Mouse (Mus musculus): Measurements from ENCODE around the gene Tmem222.

Tmem222 gene

DNA sequence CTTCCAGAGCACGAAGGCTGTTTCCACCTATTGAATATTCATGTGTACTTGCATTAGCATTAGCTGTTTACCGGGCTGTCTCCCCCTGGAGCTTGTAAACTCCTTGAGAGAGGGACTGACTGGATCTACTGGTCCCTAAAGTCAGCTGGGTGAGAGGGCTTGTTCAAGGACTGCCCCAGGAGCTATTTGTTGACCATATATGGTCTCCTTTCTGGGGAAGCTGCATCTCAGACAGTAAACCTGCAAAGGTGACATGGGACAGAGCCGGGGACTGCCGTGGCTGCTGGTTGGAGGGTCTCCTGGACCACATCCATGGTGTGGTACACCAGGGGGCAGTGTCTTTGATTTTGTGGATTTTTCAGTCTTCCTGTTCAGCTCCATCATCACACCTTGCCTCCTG lies 5.1 kb upstream of the Tmem222 start:
- no peak for DNase-seq

DNA sequence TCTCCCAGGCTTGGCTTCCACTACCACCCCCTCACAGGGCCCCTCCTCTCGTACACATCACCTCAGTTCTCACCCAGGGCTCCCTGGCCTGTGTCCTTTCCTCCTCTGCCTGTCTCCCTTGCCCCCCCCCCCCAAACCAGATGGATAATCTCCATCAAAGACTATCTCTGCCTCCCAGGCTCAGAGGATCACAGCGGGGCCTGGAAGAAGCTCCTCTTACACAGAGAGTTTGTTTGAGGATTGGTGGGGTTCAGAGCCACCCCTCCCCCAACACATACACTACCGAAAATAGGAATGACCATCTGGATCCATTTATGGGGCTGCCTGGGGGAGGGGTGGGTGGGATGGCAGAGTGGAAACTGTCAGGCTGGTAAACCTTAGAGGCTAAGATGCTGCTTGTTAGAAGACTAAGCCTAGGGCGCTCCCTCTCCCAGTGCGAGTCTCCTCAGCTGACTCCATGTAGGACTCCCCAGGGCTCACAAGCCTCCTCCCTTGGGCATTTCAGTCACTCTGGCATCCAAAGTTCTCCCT lies 4.4 kb upstream of the Tmem222 start:
- DNase-seq: no peak

DNA sequence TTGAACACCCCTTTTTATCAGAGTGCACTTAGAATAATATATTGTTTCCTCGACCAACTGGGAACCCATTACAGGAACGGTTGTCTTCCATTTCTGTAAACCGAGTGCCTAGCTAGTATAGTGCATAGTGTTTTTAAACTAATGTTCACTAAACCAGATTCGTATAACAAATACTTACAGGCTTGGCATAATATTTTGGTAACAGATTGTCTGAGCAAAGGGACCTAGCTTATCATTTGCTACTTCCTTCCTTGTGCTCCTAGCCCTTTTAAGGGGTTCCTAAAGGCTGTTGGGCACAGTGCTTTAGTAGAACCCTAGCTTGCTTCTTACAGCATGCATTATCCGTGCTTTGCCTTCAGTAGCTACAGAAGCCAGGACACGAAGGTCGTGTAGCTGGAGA lies 3.9 kb upstream of the Tmem222 start:
- no peak for DNase-seq

DNA sequence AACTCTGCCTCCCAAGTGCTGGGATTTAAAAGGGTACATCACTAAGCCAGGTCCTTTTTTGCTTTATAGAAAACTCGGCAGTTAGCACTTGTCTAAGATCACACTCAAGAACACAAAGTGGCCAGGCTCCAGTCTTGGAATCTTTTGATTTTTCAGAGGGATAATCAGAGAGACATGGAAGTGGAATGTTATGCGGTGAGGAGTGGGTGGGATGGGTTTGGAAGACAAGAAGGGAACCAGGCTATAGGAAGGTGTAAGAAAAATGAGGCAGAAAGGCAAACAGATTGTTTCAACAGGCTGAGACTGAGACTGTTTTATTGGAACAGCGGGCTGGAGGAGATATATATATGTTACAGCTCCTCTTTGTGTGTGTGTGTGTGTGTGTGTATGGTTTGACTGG lies 890 bp upstream of the Tmem222 start:
- DNase-seq: no peak

DNA sequence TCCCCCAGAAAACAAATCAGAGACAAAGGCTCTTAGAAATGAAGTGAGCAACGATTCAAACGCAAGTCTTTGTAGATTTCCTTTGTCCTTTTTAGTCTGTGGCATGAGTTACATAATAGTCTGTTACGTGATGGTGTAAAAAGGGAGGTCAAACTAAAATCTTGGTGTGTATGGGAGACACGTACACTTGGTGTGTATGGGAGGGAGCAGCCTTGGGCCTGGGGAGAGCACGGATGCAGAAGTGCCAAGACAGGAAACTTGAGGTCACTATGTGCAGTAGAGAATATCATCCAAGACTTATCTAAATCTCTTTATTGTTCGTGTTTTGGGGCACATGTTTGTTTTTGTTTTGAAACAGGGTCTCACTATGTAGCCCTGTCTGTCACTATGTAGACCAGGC lies 475 bp upstream of the Tmem222 start:
- no peak for DNase-seq

DNA sequence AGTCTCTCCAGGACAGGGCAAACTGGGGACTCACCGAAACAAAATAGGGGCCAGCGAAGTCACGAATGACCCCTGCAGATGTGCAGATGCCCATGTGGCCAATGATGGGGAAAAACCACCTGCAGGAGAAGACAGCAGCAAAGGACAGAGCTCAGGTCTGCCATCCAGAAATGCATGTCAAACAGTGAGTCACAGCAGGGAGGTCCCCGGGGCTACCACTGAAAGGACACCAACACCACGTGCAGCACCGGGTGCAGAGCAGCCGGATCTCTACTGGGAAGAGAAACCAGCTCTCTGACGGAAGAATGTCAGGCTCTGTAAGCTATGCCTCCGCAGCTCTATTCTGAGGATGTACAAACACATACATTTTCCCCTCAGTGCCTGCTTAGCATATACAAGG lies 6.7 kb downstream of the Tmem222 start:
- no peak for DNase-seq

DNA sequence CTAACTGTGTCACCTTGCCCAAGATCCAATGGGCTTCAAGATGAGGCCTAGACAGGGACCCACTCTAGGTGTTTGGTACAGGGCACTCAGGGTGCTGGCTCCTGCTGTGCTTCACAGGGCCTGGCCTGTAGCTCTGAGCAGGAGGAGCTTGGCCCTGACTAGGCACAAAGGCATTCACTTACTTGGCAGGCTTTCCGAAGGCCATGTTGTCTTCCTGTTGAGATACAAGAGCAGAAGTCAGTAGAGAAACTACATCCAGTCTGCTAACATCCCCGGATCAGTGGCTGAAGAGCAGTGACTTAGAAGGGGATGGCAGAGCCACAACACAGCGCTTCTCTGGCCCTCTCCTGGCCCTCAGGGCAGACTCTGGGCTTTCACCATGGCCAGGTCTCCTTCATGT lies 8.0 kb downstream of the Tmem222 start:
- no peak for DNase-seq

DNA sequence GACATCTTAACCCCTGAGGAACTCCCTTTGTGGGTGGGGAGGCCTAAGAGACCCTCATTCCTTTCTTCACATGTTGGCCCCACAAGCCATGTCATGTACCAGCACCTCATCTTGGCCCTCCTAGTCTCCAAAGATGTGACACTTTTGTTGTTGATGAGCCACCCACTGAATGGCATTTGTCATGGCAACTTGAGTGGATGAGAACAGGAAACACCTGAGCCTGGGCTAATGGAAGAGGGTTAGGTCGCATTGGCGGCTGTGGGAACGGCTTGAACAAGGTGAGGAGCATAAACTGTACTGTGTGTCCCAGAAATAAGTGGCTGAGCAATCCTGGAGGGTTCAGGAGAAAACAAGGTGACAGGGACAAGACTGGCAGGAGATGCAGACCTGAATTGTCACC lies 8.7 kb downstream of the Tmem222 start:
- no peak for DNase-seq

DNA sequence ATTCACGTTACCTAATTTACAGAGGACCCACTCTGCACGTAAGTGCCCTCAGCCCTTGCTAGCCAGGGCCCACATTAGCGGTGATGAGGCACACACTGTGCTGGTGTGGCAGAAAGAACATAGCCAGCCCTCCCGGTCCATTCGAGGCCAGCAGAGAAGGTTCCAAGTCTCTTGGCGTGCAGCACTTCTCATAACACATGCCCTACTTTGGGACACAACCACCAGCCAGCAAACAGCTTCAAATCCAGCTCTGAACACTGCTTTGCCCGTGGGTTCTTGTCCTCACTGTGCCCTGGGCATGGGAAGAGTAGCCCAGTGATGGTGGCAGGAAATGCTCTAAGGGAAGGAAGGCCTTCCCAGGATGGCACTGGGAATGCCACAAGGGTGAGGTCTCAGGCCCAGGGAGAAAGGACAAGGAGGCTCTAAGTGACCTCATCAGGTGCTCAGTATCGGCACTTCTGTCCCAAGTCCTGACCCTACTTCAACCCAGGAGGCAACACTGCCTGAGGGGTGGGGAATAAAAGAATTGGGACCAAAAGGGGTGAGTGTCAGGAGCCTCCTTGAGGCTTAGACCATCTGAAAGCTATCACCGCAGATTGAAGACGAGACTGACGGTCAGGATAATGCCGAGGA lies 11.2 kb downstream of the Tmem222 start:
- no peak for DNase-seq

DNA sequence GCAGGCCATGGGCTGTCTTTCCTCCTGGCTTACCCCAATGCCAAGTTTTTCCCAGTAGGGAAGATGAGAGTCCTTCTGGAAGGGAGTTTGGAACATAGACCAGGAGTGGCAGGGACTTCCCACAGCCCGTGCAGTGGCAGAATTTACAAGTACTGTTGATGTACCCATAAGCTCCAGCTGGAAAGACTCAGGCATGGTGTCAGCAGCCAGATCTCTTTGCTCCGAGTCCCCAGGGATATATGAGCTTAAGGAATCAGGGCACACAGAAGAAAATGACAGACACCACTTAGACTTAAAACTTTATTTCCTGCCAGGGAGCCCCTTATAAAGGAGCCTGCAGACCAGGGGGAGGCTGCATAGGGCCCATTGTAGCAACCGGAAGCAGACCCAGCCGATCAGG lies 11.8 kb downstream of the Tmem222 start:
- DNase-seq: no peak

DNA sequence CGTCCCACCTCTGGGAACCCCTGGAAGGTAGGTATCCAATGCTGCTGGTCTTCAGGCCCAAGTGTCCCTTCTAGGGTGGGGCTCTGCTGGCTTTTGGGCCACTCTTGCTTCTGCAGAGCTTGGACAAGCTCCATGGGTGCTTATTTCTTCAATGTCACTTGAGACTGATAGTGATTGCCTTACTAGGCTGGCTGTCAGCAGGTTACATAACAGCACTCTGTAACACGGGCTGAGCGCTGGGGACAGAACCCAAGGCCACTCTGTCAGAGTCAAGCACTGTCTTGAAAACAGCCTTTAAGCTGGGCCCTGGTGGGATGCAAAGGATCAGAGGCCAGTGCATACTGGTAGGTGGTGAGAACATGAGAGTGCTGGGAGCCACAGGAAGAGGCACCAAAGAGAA lies 12.3 kb downstream of the Tmem222 start:
- DNase-seq: no peak

DNA sequence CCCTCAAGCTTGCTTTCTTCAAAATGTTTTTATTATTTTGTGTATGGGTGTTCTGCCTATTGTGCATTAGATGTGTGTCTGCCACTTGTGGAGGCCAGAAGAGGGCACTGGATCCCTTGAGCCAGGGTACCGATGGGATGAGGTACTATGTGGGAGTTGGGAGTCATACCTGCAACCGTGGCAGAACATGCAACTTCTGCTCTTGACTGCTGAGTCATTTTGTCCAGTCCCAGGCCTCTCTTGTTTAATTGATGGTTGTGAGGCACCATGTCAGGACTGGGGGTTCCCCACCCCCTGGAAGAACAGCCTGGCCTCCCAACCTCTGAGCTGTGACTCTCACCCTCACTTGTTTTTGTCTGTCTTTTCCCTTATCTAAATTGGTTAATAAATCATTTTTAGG lies 13.0 kb downstream of the Tmem222 start:
- DNase-seq: no peak

DNA sequence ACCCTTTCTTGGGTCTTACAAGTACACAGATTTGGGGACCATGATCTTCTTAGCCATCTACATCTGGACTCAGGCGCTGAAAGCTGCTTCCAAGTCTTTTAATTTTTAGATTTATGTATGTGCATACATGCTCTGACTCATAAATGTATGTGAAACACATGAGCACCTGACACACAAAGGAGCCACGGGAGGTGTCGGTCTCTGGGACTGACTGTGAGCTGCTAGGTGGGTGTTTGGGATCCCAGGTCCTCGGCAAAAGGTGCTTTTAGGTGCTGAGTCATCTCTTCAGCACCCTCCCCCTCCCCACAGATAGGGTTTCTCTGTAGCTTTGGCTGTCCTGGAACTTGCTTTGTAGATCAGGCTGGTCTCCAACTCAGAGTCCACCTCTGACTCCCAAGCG lies 13.8 kb downstream of the Tmem222 start:
- DNase-seq: no peak

DNA sequence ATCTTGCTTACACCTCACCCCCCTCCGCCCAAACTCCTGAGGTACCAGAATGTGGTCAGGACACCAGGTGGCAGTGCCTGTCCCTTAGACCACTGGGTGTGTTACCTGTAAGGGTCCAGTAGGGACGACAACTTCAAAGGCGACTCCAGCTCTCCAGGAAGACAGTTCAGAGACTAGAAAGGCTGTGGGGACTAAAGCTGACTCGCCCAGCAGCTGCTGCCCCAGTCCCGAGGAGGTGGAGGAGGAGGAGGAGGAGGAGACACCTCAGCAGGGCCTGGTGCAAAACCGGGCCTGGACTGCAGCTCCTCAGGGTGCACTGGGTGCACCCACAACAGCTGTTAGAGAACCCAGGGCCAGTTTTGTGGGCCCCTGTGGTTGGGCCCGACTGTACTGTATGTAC lies 14.7 kb downstream of the Tmem222 start, which contains the start of gene Sytl1:
Gene Sytl1 (minus strand): TSS at position 232 of the 400 bp plus-strand sequence.
- no peak for DNase-seq

DNA sequence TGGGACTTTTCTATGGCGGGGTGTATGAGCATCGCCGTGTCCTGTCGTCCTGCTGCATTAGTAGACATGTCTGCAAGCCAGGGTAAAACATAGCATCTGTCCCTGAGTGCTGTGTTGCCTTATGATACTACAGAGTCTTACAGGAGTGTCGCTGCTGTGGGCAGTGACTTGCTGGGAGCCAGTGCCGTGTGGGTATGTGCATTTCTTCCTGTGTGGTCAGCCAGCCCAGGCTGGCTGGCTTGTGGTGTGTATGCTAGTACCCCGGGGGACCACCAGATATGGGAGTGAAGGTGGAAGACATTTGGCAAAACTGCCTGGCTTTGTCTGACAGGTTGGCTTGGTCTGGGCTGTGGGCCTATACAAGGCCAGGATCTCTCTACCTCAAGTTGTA lies 15.2 kb downstream of the Tmem222 start:
- no peak for DNase-seq

DNA sequence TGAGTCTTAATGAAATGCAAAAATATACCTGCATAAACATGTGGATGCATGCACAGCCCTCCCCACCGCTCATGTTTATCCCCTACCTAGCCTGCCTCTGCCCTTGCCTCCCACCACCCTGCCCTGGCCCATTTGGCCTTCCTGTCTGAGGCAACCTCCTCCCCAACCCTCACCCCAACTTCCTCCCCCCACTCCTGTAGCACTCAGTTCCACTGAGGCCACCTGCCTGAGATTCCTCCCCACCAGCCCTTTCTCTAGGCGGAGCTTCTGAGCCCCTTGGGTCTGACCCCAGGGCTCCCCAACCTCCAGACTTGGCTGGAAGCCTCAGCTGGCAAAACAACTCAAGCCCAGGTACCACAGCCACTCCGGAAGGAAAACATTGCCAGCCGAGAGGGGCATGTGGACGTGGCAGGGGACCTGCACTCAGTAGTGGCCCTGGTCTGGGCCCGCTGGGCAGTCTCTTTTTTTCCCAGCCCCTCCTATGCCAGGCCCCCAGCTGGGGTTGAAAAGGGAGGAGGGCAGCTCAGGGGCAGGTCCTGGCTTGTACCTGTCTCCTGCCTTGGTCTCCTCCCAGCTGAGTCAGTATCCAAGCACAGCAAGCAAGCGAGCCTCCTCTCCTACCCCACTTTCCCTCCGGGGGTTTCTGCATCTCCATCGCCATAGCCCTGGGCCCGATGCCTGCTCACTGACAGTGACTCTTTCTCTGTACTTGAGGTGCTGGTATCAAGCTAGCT lies 15.8 kb downstream of the Tmem222 start:
- no peak for DNase-seq

DNA sequence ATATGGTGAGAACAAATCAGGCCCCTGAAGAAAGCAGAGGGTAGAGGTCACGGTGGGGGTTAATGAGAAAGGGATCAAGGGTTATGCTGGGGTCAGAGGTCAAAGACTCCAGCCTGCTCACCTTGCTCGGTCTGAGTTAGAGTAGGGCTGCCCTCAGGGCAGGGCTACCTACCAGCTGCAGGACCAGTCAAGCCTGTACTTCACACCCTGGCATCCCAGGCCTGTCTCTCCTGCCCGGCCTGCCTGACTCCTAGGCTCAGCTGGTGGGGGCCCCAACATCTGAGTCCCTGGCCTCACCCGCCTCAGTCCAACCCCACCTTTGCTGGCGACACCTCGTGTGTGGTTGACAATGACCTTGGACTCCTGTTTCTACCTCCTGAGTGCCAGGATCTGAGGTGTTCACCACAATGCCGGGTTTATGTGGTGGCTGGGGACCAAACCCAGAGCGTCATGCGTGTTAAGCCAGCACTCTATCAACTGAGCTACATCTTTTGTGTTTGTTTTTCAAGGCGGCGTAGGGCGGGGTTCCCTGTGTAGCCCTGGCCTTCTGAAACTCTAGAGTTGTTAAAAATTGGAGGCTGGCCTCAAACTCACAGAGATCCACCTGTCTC lies 19.7 kb downstream of the Tmem222 start:
- DNase-seq: no peak

DNA sequence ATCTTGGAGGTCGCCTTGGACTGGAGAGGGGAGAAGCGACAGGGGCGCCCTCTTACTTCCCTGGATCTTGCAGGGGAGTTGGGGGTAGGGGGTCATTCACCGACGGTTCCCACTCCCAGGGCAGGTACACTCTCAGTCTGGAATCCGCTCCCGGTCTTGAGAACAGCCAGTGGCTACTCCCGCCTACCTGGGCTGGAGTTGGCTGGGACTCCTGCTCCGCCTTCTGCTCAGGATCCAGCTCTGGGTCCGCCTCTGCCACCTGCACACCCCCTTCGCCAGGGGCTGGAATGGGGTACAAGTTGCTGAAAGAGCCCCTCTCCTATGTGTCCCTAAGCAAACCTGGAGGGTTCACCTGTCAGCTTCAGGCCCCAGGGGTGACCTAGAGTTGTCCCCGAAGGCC lies 20.4 kb downstream of the Tmem222 start:
- no peak for DNase-seq

DNA sequence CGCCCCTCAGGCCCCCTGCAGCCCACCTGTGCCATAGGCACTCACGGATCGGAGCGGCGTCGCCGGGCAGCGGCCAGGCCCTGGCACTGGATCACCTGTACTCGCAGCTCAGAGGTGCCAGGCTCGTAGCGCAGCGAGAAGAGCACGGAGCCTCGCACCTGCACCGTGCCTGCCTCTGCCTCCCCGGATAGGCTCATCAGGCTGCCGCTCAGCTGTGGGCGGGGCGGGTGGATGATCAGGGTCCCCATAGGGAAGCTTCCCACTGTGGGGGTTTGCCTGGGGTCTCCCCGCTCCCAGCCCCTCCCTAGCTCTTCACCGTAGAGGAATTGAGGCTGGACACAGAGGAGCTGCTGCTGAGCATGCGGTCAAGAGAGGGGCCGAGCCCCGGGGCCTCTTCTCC lies 20.8 kb downstream of the Tmem222 start:
- no peak for DNase-seq

DNA sequence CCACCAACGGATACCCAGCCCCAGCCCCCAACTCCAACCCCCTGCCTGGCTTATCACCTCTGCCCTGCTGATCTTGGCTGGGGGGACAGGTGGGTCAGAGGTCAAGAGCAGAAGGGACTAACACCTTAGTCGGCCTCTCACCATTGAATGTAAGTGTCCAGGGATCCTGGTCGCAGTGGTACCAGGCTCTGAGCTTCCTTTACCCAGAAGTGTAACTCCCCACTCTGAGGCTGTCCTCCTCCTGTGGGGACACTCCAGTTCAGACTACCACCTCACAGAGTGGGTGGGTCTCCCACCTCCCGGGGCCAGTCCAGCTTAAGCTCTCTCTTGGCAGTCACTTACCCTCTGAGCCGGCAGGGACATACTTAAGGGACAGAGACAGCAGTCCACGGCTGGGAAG lies 22.2 kb downstream of the Tmem222 start:
- no peak for DNase-seq

DNA sequence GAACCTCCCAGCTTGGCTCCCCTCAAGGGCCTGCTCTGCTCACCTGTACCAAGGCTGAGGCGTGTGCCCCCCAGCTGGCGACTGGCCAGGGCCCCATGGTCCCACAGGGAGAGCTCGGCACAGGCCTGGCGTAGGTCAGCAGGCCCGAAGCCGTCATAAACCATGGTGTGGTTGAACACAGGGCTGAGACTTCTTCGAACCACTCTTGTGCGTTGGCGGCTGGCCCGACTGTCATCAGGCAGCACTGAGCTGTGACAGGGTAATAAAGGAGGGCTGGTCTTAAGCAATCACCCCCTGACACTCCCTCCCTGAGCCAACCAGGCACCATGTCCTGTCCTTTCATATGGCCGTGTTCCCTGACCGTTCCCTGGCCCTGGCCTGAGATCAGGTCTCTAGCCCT lies 24.2 kb downstream of the Tmem222 start:
- no peak for DNase-seq

DNA sequence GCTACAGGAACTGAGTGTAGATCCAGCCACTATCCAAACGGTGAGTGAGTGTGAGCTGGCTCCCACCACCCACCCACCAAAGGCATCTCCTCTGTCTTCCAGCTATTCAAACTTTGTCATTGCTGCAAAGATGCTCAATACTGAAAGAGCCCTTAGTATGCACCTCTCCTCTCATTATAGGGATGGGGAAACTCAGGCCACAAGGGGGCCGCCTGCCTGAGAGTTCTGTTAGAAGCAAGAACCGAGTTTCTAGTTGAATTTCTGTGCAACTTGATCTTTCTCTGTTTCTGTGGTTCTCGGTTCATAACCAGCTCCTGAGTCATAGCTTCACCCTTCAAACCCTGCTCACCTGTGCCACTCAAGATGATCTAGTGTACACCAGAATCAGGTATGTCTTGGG lies 25.5 kb downstream of the Tmem222 start:
- DNase-seq: no peak

DNA sequence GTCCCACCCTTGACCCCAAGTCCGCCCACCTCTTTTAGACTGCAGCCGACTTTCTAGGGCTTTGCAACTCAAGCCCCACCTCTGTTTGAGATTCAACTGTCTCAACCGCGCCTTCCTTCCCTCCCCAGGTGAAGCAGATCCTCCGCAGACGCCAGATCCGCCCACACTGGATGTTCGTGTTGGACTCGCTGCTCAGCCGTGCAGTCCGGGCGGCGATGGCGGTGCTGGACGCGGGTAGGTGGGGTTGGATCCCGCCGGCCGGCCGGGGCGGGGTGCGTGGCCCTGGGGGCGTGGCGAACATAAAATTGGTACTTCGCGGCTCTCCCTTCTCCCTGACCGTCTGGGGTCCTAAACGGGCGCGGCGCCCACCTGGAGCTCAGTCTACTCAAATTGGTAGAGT lies 26.4 kb downstream of the Tmem222 start:
- no peak for DNase-seq

DNA sequence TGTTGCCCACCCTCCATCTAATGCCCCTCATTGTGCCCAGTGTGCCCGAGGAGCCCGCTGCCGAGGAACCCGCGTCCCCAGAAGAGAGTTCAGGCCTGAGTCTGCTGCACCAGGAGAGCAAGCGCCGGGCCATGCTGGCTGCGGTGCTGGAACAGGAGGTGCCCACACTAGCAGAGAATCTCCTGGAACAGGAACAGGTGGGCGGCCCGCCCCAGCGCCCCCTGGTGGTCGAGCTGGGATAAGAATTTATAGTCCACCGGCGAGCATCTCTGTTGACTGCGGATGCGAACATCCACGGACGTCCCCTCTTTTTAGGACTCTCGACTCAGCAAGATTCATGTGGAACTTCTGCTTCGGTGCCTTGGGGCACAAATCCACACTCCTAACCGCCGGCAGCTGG lies 27.0 kb downstream of the Tmem222 start:
- DNase-seq: peak; percentile 61

Measured in layer of hippocampus, adult 9-11 months (tissue).